Mouse (Mus musculus) G1E-ER4 (cell line): ENCODE results near the gene Dock1. TPM values are rescaled to one million over a fixed set of nuclear protein-coding genes. Genes with fewer than 3 reads are reported as not detected.

Experiments used
- GATA1 ChIP-seq: IDR thresholded peaks from one replicate; pipeline ENCODE4 v1.8.0; 2012; ENCODE audit warnings: low read length, inconsistent platforms
- polyA plus RNA-seq: library from polyadenylated mRNA; stranded (reverse); fragments of >175 nt; gene quantifications from 2 replicates; pipeline ENCODE4 v1.2.3, GENCODE M21; 2012

Gene Dock1
- polyA plus RNA-seq, 1 experiment, result not detected

- no peak for TF ChIP-seq GATA1
These were observed 271.4 kb downstream of the Dock1 start for GRCm38 (mm10) chr7:134941891-134942290.

- TF ChIP-seq GATA1, result no peak
These were observed 272.6 kb downstream of the Dock1 start for GRCm38 (mm10) chr7:134943063-134943462.

GRCm38 (mm10) chr7:134943701-134944100 is 273.2 kb downstream of the Dock1 start:
- no peak for TF ChIP-seq GATA1

- no peak for TF ChIP-seq GATA1
These were observed 275.7 kb downstream of the Dock1 start for GRCm38 (mm10) chr7:134945925-134946716.

- TF ChIP-seq GATA1, result no peak
These were observed 288.6 kb downstream of the Dock1 start for GRCm38 (mm10) chr7:134959086-134959485.

GRCm38 (mm10) chr7:134960871-134961270 is 290.4 kb downstream of the Dock1 start:
- no peak for TF ChIP-seq GATA1

GRCm38 (mm10) chr7:134961608-134962007 is 291.2 kb downstream of the Dock1 start:
- TF ChIP-seq GATA1, result no peak

- no peak for TF ChIP-seq GATA1
These were observed 319.8 kb downstream of the Dock1 start for GRCm38 (mm10) chr7:134990244-134990643.

- no peak for TF ChIP-seq GATA1
These were observed 320.5 kb downstream of the Dock1 start for GRCm38 (mm10) chr7:134990911-134991310.

- no peak for TF ChIP-seq GATA1
These were observed 324.5 kb downstream of the Dock1 start for GRCm38 (mm10) chr7:134994983-134995382.

GRCm38 (mm10) chr7:135002216-135002615 is 331.8 kb downstream of the Dock1 start:
- TF ChIP-seq GATA1, result no peak

GRCm38 (mm10) chr7:135002891-135003290 is 332.4 kb downstream of the Dock1 start:
- no peak for TF ChIP-seq GATA1

- TF ChIP-seq GATA1, result no peak
These were observed 335.6 kb downstream of the Dock1 start for GRCm38 (mm10) chr7:135005964-135006560.

GRCm38 (mm10) chr7:135008021-135008420 is 337.6 kb downstream of the Dock1 start:
- no peak for TF ChIP-seq GATA1

- no peak for TF ChIP-seq GATA1
These were observed 340.5 kb downstream of the Dock1 start for GRCm38 (mm10) chr7:135010997-135011396.

GRCm38 (mm10) chr7:135017531-135017930 is 347.1 kb downstream of the Dock1 start:
- TF ChIP-seq GATA1, result no peak

GRCm38 (mm10) chr7:135020762-135021161 is 350.3 kb downstream of the Dock1 start:
- no peak for TF ChIP-seq GATA1
